Mouse (Mus musculus) testis, adult 2 months (tissue): ENCODE data around the gene Apom.

Experiments used
- CTCF ChIP-seq: fragments of 200-500 bp; IDR thresholded peaks from 2 replicates; pipeline ENCODE4 v1.5.1; 2012; ENCODE audit warnings: low read depth, mild to moderate bottlenecking, inconsistent platforms, low read length, moderate library complexity; ENCODE audit not compliant: control insufficient read depth, insufficient read depth, insufficient replicate concordance
- POLR2A ChIP-seq: fragments of 200-500 bp; IDR thresholded peaks from 2 replicates; pipeline ENCODE4 v1.6.1; 2012; ENCODE audit warnings: low read depth, mild to moderate bottlenecking, inconsistent platforms, low read length, moderate library complexity; ENCODE audit not compliant: control insufficient read depth

DNA sequence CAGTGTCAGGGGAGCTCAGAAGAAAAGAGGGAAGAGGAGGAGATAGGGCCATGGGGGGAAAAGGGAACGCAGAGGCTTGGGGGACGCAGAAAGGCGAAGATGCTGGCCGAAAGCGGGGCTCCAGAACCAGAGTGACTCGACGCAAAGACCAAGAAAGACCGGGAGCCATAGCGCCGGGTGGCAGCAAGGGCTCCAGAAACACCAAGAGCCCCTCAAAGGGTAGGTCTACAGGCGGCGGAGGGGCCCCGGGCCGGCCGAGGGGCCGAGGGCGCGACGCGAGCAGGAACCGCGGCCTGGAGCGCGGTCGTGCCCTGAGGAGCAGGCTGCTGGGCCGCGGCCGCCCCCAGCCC lies 32.3 kb upstream of the Apom start:
- TF ChIP-seq CTCF (no peak), POLR2A (peak; percentile 6; the same call in 1 of the 2 replicates)
